Mouse (Mus musculus) adrenal gland, adult (tissue): Measurements from ENCODE around the gene Phactr1.
"Not testable (repeated sequence)": the region's sequence is repeated elsewhere in the genome, so short reads cannot be mapped to it uniquely, and the experiment has no call there.

Experiments
- DNase-seq, 2 experiments: peaks; one replicate each; pipeline ENCODE4 v3.0.0; 2022 to 2023; ENCODE audit warnings: low spot score in 1 of 2; ENCODE audit not compliant: inconsistent age in 2 of 2

The Phactr1 gene

GRCm38 (mm10) chr13:42916194-42917033, 236.0 kb downstream of the Phactr1 start:
- DNase-seq = peak; percentile 21 to 72

GRCm38 (mm10) chr13:42917251-42917650, 236.8 kb downstream of the Phactr1 start:
- DNase-seq = peak; percentile 27 to 80

- no peak for DNase-seq
These were observed 239.6 kb downstream of the Phactr1 start for GRCm38 (mm10) chr13:42920062-42920461.

GRCm38 (mm10) chr13:42921769-42922450, 241.5 kb downstream of the Phactr1 start:
- no peak for DNase-seq

GRCm38 (mm10) chr13:42927778-42928177, 247.4 kb downstream of the Phactr1 start:
- no peak for DNase-seq

GRCm38 (mm10) chr13:42929529-42930235, 249.3 kb downstream of the Phactr1 start:
- no peak for DNase-seq

DNA sequence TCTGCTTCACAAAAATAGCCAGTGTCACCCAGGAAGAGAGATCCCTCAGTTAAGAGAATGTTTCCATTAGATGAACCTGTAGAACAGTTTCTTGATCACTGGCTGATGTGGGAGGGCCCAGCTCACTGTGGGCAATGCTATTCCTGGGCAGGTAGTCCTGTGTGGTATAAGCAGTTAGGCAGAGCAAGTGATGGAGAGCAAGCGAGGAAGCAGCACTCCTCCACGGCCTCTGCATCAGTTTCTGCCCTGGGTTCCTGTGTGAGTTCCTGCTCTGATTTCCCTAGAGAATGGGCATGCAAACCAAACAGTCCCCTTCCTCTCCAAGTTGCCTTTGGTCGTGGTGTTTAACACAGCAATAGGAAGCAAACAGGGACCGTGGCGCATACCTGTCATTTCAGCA, 251.6 kb downstream of the Phactr1 start:
- no peak for DNase-seq

- no peak for DNase-seq
These were observed 254.2 kb downstream of the Phactr1 start for GRCm38 (mm10) chr13:42934538-42935126.

DNA sequence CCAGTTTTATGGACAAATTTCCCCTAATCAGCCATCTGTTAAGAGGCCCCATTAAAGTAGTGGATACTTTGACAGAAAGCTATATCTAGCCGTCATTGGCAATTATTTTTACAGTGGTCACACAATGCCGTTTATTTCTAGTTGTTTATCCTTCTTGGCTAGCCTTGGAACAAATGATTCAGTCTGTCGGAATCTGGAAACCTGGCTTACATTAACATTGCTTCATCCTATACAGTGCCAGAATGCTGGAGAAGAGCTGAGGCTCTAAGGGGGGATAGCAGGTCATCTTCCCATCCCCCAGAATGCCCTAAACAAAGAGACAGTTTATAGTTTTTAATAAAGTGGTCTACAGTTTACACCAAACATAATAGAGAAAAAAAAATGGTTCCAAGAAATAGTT, 257.4 kb downstream of the Phactr1 start:
- DNase-seq = no peak

DNA sequence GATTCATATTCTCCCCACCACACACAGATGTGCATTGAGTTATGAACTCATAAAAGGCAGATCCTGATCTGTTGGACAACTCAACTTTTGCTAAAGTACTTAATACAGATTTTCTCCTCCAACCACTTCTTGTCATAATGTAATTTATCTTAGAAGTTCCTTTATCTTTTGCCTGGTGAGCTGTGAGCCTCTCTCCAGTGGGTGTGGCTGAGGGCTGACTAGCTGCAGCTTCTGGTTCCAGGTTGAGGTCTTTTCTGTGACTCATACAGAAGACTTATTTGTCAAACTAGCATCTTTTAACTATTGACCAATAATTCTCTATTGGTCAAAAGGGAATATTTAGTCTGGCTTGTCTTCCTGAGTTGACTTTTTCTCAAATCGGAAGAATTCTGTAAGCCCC, 257.9 kb downstream of the Phactr1 start:
- no peak for DNase-seq

GRCm38 (mm10) chr13:42940271-42940670, 259.8 kb downstream of the Phactr1 start:
- no peak for DNase-seq

GRCm38 (mm10) chr13:42944106-42944505, 263.7 kb downstream of the Phactr1 start:
- DNase-seq = no peak

DNA sequence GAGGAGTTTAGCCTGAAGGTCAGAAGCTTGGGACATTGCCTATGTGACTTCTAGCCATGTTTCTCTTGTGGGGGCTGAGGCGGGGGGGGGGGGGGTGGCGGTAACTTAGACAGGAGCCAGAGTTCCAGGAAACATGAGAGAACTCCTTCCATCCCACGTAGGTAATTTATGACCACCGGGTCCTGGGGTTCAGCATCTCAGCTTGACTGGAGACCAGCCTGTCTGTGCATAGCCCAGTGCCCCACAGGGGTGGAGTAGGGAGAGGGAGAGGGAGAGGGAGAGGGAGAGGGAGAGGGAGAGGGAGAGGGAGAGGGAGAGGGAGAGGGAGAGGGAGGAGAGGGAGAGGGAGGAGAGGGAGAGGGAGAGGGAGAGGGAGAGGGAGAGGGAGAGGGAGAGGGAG, 264.8 kb downstream of the Phactr1 start:
- DNase-seq = not testable (repeated sequence)

DNA sequence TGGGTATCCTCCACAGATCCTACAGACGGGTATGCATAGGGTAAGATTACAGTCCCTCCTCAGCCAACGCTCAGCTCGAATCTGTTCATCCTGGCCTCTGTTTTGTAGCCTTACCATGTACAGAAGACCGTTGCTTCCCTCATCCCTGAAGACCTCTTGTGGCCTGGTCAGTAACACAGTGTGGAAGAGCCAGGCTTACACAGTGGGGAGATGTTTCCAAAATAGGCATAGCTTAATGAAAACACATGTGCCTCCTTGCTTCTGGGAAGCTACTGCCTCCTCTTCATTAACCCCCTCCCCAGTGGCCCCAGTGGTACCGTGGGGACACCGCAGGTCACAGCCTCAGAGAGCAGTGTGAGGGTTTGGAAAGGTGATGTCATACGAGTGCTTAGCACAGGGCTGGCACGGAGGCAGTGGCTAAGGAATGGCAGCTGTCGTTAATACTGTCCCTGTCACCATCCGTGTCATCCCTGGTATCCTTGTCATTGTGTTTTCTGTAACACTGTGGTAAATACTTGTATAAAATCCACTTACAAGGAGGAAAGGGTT, 268.4 kb downstream of the Phactr1 start:
- no peak for DNase-seq

- DNase-seq = no peak
These were observed 268.9 kb downstream of the Phactr1 start for GRCm38 (mm10) chr13:42949336-42949735.

DNA sequence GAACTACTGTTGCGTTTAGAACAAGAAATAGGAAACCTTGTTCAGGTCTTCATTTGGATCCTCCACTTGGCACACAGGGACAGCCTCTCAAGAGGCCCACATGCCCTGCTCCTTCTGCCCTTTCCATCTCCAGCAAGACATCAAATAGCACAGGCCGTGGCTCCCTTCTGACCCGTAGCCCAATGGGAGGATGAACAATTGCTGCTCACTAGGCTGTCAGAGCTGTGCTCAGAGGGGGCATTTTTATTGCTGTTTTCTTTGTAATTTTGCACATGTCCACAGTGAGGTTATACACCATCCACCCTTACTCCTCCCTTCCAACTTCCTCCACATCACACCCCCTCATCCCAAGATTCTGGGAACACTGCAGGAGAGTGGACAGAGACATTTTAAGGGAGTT, 269.6 kb downstream of the Phactr1 start:
- no peak for DNase-seq

DNA sequence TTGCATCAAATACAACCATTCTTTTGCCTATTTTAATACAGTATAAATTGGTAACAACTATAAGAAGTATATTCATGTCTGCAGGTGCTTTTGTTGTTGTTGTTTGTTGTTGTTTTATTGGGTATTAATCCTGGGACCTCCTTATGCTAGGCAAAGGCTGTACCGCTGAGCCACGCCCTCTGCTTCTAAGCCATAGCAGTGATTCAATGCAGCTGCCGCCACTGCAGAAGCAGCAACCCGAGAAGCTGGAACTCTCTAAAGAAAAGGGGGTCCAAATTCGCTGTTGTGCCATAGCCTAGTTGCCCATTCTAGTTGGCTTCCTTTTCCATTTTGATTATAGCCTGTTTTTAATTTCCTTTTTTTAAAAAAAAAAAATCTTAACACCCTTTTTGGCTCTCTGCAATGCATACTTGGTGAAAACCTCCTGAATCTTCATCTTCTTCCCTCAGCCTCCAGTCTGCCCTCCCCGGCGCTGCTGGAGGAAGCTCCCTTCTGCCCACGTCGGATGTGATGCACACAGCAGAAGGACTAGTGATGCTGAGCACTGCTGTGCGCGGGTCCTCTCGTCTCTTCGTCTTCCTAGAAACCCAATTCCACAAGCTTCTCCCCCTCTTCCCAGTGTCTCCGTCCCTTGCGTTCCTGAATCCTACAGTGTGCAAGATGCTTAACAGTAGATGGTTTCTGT, 271.8 kb downstream of the Phactr1 start:
- no peak for DNase-seq

DNA sequence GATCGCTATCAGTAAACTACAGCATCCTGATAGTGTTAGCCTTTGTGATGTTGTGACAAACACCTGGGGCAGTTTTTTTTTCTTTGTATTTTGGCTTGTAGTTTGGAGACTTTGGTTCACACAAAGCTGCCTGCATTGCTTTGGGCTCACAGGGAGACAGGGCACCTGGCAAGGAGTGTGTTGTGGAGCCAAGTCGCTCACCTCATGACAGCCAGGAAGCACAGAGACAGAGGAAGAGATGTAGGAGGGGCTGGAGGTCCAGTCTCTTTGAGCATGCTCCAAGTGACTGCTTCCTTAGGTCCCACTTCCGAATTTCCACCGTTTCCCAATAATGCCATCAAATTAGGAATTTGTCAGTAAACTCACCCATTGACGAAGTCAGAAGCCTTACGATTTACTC, 272.6 kb downstream of the Phactr1 start:
- no peak for DNase-seq

DNA sequence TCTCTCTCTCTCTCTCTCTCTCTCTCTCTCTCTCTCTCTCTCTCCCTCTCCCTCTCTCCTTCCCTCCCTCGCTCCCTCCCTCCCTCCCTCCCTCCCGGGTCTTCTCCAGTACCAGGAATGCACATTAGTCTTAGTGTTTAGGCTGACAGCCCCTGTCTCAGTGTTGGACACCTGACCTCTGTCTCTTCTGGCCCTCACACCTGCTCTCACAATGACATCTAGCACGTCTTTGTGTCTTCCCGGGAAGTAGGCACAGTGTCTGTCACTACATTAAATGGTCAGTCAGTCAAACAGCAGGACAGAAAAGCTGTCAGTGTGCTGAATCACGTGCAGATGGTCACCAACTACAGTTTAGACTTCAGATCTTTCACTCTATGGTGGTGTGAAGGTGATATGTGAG, 273.7 kb downstream of the Phactr1 start:
- DNase-seq = no peak

DNA sequence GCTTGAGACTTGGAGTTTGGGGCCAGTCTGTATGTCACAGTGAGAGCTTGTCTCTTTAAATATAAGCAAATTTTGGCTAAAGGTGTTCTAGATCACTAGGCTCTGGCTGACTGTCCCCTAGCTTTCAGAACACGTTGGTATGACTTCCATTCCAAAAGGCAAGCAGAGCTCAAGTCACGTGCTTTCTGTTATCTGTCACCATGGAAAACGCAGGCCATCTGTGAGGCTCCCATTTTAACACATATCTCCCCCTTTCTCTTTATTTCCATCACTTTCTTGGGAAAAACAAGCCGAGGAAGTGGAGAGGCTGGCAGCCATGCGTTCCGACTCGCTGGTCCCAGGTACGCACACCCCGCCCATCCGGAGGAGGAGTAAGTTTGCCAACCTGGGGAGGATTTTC, 275.9 kb downstream of the Phactr1 start:
- DNase-seq = no peak

DNA sequence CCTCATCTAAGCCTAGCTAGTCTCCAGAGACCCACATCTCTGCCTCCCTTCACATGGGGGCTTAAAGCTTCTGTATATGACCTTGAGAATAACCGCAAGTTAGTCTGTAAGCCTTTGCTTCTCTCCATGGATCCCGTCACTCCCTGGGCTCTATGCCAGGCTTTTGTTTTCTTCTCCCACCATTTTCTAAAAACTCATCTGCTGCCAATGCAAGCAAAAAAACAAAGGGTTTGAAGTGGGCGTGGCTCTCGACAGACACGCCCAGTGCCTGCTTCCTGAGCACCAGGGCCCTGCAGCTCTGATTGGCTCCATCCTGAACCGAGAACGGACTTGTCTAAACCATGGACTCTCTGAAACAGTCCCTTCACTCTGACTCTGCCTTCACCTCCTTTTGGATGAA, 277.4 kb downstream of the Phactr1 start:
- DNase-seq = no peak
